Mouse (Mus musculus) CH12.LX (cell line): ENCODE measurements at regions not wholly inside any gene's neighbourhood (a gene's known extent, or its start where the extent isn't known, plus 50 kb on each side); places are given as distances from the start of the nearest gene placed in this dataset.

Source experiments
- DNase-seq: peaks from one replicate; pipeline ENCODE4 v3.0.0-alpha.2; 2013; ENCODE audit errors: extremely low read depth
- H3K27ac ChIP-seq: 2 replicates; pipeline ENCODE4 v1.5.1; 2012; ENCODE audit warnings: low read depth, mild to moderate bottlenecking, control low read depth, moderate library complexity; ENCODE audit not compliant: insufficient read depth
- H3K27me3 ChIP-seq: replicated peaks from 2 replicates; pipeline ENCODE3; 2012; ENCODE audit warnings: inconsistent platforms
- H3K36me3 ChIP-seq, 2 experiments: replicated peaks in 1 of 2; 2 replicates each; pipeline versions ENCODE3 to v1.6.1; 2012; ENCODE audit warnings: inconsistent platforms in 1 of 2, low read length in 1 of 2, mild to moderate bottlenecking in 1 of 2, mixed read lengths in 1 of 2, moderate library complexity in 1 of 2; ENCODE audit not compliant: control insufficient read depth in 1 of 2, insufficient read depth in 1 of 2
- H3K4me1 ChIP-seq, 2 experiments: 2 replicates each; pipeline ENCODE4 v1.6.1; 2012; ENCODE audit warnings: inconsistent platforms in 1 of 2, moderate library complexity in 1 of 2; ENCODE audit not compliant: insufficient read depth in 2 of 2, control insufficient read depth in 1 of 2
- H3K4me2 ChIP-seq: 2 replicates; pipeline ENCODE4 v1.6.1; 2012; ENCODE audit warnings: low read depth, mild to moderate bottlenecking, control low read depth; ENCODE audit not compliant: poor library complexity, insufficient read depth, severe bottlenecking
- H3K4me3 ChIP-seq, 3 experiments: fragments of 150-350 bp in 1 of 3; sonication (generic) in 1 of 3; replicated peaks in 1 of 3; 2 replicates each; pipeline versions ENCODE3 to v1.5.1; 2011 to 2012; ENCODE audit warnings: low read depth in 2 of 3, low read length in 2 of 3, mild to moderate bottlenecking in 2 of 3, moderate library complexity in 2 of 3, control low read depth in 1 of 3, improper control_type of control experiment in 1 of 3, inconsistent platforms in 1 of 3, mixed read lengths in 1 of 3; ENCODE audit not compliant: poor library complexity in 1 of 3
- H3K79me2 ChIP-seq: replicated peaks from 2 replicates; pipeline ENCODE4 v1.6.1; 2012; ENCODE audit warnings: mild to moderate bottlenecking, moderate library complexity; ENCODE audit not compliant: control insufficient read depth, poor library complexity, insufficient read depth, severe bottlenecking; ENCODE audit errors: extremely low read depth
- H3K9ac ChIP-seq: 2 replicates; pipeline ENCODE4 v1.6.1; 2012; ENCODE audit warnings: low read depth, mild to moderate bottlenecking, control low read depth, moderate library complexity; ENCODE audit not compliant: insufficient read depth
- H3K9me3 ChIP-seq: replicated peaks from 2 replicates; pipeline ENCODE3; 2012; ENCODE audit warnings: low read length, inconsistent platforms, mixed read lengths
- CHD1 ChIP-seq: IDR thresholded peaks from 2 replicates; pipeline ENCODE4 v1.6.1; 2012; ENCODE audit warnings: low read depth, low read length, improper control_type of control experiment, inconsistent platforms
- ELF1 ChIP-seq: IDR thresholded peaks from 2 replicates; pipeline ENCODE4 v1.6.1; 2014; ENCODE audit warnings: low read depth, mild to moderate bottlenecking, inconsistent platforms, low read length, improper control_type of control experiment
- EP300 ChIP-seq: IDR thresholded peaks from 2 replicates; pipeline ENCODE4 v1.6.1; 2011; ENCODE audit warnings: low read length, improper control_type of control experiment
- ETS1 ChIP-seq: conservative IDR thresholded peaks from 2 replicates; pipeline ENCODE4 v1.6.1; 2012; ENCODE audit warnings: low read depth, mild to moderate bottlenecking, inconsistent platforms, low read length, improper control_type of control experiment, moderate library complexity
- GABPA ChIP-seq: IDR thresholded peaks from 2 replicates; pipeline ENCODE4 v1.6.1; 2012; ENCODE audit warnings: low read depth, low read length, improper control_type of control experiment, inconsistent platforms; ENCODE audit not compliant: insufficient replicate concordance
- HCFC1 ChIP-seq: IDR thresholded peaks from 2 replicates; pipeline ENCODE4 v1.6.1; 2012; ENCODE audit warnings: low read depth, mild to moderate bottlenecking, inconsistent platforms, low read length, improper control_type of control experiment
- IRF4 ChIP-seq: IDR thresholded peaks from 2 replicates; pipeline ENCODE4 v1.6.1; 2014; ENCODE audit warnings: low read depth, mild to moderate bottlenecking, inconsistent platforms, low read length, improper control_type of control experiment
- JUN ChIP-seq: IDR thresholded peaks from 2 replicates; pipeline ENCODE4 v1.6.1; 2011; ENCODE audit warnings: low read depth, mild to moderate bottlenecking, low read length, improper control_type of control experiment, moderate library complexity; ENCODE audit not compliant: insufficient read depth
- JUND ChIP-seq: conservative IDR thresholded peaks from 2 replicates; pipeline ENCODE4 v1.6.1; 2011; ENCODE audit warnings: low read depth, low read length, improper control_type of control experiment
- KAT2A ChIP-seq: IDR thresholded peaks from 2 replicates; pipeline ENCODE4 v1.6.1; 2012; ENCODE audit warnings: low read length, improper control_type of control experiment, inconsistent platforms; ENCODE audit not compliant: insufficient replicate concordance
- MAFK ChIP-seq: IDR thresholded peaks from 2 replicates; pipeline ENCODE4 v1.6.1; 2011; ENCODE audit warnings: low read length, improper control_type of control experiment; ENCODE audit not compliant: insufficient replicate concordance
- MAZ ChIP-seq: IDR thresholded peaks from 2 replicates; pipeline ENCODE4 v1.6.1; 2012; ENCODE audit warnings: low read depth, mild to moderate bottlenecking, inconsistent platforms, low read length, improper control_type of control experiment, moderate library complexity
- MEF2A ChIP-seq: IDR thresholded peaks from 2 replicates; pipeline ENCODE4 v1.6.1; 2014; ENCODE audit warnings: low read depth, mild to moderate bottlenecking, inconsistent platforms, low read length, improper control_type of control experiment, borderline replicate concordance
- MXI1 ChIP-seq: IDR thresholded peaks from 2 replicates; pipeline ENCODE4 v1.6.1; 2011; ENCODE audit warnings: mild to moderate bottlenecking, low read depth, low read length, improper control_type of control experiment
- MYC ChIP-seq: IDR thresholded peaks from 2 replicates; pipeline ENCODE4 v1.6.1; 2011; ENCODE audit warnings: low read depth, mild to moderate bottlenecking, improper control_type of control experiment, low read length
- NELFE ChIP-seq: IDR thresholded peaks from 2 replicates; pipeline ENCODE4 v1.6.1; 2011; ENCODE audit warnings: low read depth, low read length, improper control_type of control experiment
- NRF1 ChIP-seq: IDR thresholded peaks from 2 replicates; pipeline ENCODE4 v1.6.1; 2014; ENCODE audit warnings: low read depth, mild to moderate bottlenecking, inconsistent platforms, low read length, improper control_type of control experiment, moderate library complexity
- PAX5 ChIP-seq: IDR thresholded peaks from 2 replicates; pipeline ENCODE4 v1.6.1; 2012; ENCODE audit warnings: low read length, inconsistent platforms, mixed read lengths
- POLR2A ChIP-seq: IDR thresholded peaks from 2 replicates; pipeline ENCODE4 v1.6.1; 2011; ENCODE audit warnings: low read depth, mild to moderate bottlenecking, improper control_type of control experiment, low read length
- POLR2AphosphoS2 ChIP-seq: IDR thresholded peaks from 2 replicates; pipeline ENCODE4 v1.6.1; 2011; ENCODE audit warnings: low read depth, low read length, improper control_type of control experiment
- RAD21 ChIP-seq: IDR thresholded peaks from 2 replicates; pipeline ENCODE4 v1.6.1; 2011; ENCODE audit warnings: low read depth, mild to moderate bottlenecking, low read length, improper control_type of control experiment, moderate library complexity
- SIN3A ChIP-seq: IDR thresholded peaks from 2 replicates; pipeline ENCODE4 v1.6.1; 2012; ENCODE audit warnings: low read length, improper control_type of control experiment, inconsistent platforms
- SMC3 ChIP-seq: IDR thresholded peaks from 2 replicates; pipeline ENCODE4 v1.6.1; 2011; ENCODE audit warnings: low read depth, low read length, improper control_type of control experiment
- TBP ChIP-seq: conservative IDR thresholded peaks from 2 replicates; pipeline ENCODE4 v1.6.1; 2011; ENCODE audit warnings: low read depth, low read length, improper control_type of control experiment
- USF1 ChIP-seq: IDR thresholded peaks from 2 replicates; pipeline ENCODE4 v1.6.1; 2014; ENCODE audit warnings: low read depth, mild to moderate bottlenecking, inconsistent platforms, low read length, improper control_type of control experiment
- ZC3H11A ChIP-seq: IDR thresholded peaks from 2 replicates; pipeline ENCODE4 v1.6.1; 2012; ENCODE audit warnings: low read depth, mild to moderate bottlenecking, inconsistent platforms, low read length, improper control_type of control experiment
- dilution Hi-C: fragments of 300-500 bp; cut with MboI; formaldehyde crosslinking; loops from 2 replicates; pipeline ENCODE4 v1.14.3; 2020; ENCODE audit warnings: low sequenced_read_pairs; ENCODE audit not compliant: extremely low pct_unique_long_range_greater_than_20kb, extremely low pct_ligation_motif_present
- in situ Hi-C: fragments of 300-500 bp; cut with MboI; formaldehyde crosslinking; loops from 3 replicates; pipeline ENCODE4 v1.14.3; 2019; ENCODE audit warnings: low sequenced_read_pairs, low pct_ligation_motif_present, low pct_unique_long_range_greater_than_20kb, mixed read lengths

GRCm38 (mm10) chr6:139210256-139210655, 291.5 kb downstream of the Rergl start:
- no peak overlapping the region for H3K27ac ChIP-seq
- no peaks in the 10 kb centered on the region for H3K27me3 ChIP-seq
- no peak for DNase-seq
- no peaks in the 10 kb centered on the region for H3K79me2 ChIP-seq
- dilution Hi-C loops (no loop called here), in situ Hi-C loops (no loop called here)
- peaks cover 31% of the 10 kb centered on the region for H3K9me3 ChIP-seq
- H3K4me1 ChIP-seq = no peaks in the 10 kb centered on the region
- H3K4me3 ChIP-seq = no peak overlapping the region
- H3K36me3 ChIP-seq = no peaks in the 10 kb centered on the region
- no peak overlapping the region for H3K9ac ChIP-seq
- H3K4me2 ChIP-seq = no peak overlapping the region
- TF ChIP-seq POLR2AphosphoS2 = no peak
- no peak for TF ChIP-seq POLR2A
- no peak for TF ChIP-seq SMC3
- TF ChIP-seq USF1 = no peak
- TF ChIP-seq ETS1 = no peak
- TF ChIP-seq MYC = no peak
- no peak for TF ChIP-seq JUN
- no peak for TF ChIP-seq IRF4
- TF ChIP-seq ZC3H11A = no peak
- no peak for TF ChIP-seq PAX5
- no peak for TF ChIP-seq KAT2A
- TF ChIP-seq MAZ = no peak
- no peak for TF ChIP-seq SIN3A
- TF ChIP-seq MAFK = no peak
- TF ChIP-seq NELFE = no peak
- no peak for TF ChIP-seq GABPA
- no peak for TF ChIP-seq EP300
- TF ChIP-seq JUND = no peak

- dilution Hi-C loops = no loop called here
- TF ChIP-seq HCFC1 (no peak), POLR2AphosphoS2 (no peak), USF1 (no peak), MXI1 (no peak), MEF2A (no peak), CHD1 (no peak), RAD21 (no peak), MYC (no peak), ELF1 (no peak), ZC3H11A (no peak), MAZ (no peak), NRF1 (no peak), TBP (no peak), KAT2A (no peak), JUND (no peak), ETS1 (no peak)
- in situ Hi-C loops = no loop called here
These were observed 303.2 kb downstream of the Rergl start for GRCm38 (mm10) chr6:139198601-139199000.

More at GRCm38 (mm10) chr6:139198601-139199000, 303.2 kb downstream of the Rergl start:
- no peaks in the 10 kb centered on the region for H3K27me3 ChIP-seq
- H3K36me3 ChIP-seq = no peaks in the 10 kb centered on the region
- H3K27ac ChIP-seq = no peak overlapping the region
- H3K9me3 ChIP-seq = peaks cover 32% of the 10 kb centered on the region
- no peaks in the 10 kb centered on the region for H3K4me1 ChIP-seq
- no peak overlapping the region for H3K4me3 ChIP-seq
- no peak overlapping the region for H3K4me2 ChIP-seq
- DNase-seq = no peak
- H3K9ac ChIP-seq = no peak overlapping the region
- H3K79me2 ChIP-seq = no peaks in the 10 kb centered on the region
